Mouse (Mus musculus) ovary, postnatal 10 days (tissue): ENCODE data around the gene Filip1l.

Experiments
- DNase-seq: peaks from one replicate; pipeline ENCODE4 v3.0.0; 2022; ENCODE audit warnings: low spot score

The Filip1l gene

DNA sequence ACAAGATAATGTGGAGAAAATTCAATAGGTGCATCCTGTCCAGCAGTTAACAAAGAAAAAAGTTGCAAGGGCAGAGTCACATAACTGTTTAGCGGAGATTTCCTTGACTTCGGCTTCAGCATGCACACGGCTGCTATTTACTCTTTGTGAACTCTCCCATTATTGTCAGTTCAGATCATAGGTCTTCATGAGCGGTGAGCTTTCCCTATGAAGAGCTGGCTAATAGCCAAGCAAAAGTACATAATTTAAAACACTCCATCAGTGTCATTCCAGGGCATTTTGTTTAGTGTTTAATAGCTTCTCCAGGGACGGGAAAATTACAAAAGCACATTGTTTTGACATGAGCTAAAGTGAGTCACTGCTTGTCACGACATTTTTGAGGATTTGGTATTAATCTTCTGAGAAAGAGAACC is 179.2 kb downstream of the Filip1l start:
- no peak for DNase-seq

- DNase-seq, result no peak
Observed at GRCm38 (mm10) chr16:57534365-57534764, 181.5 kb downstream of the Filip1l start.

GRCm38 (mm10) chr16:57534811-57535210 is 181.9 kb downstream of the Filip1l start:
- no peak for DNase-seq

- DNase-seq, result no peak
Observed at GRCm38 (mm10) chr16:57536511-57536910, 183.6 kb downstream of the Filip1l start.

GRCm38 (mm10) chr16:57543243-57543642 is 190.3 kb downstream of the Filip1l start:
- DNase-seq, result no peak

DNA sequence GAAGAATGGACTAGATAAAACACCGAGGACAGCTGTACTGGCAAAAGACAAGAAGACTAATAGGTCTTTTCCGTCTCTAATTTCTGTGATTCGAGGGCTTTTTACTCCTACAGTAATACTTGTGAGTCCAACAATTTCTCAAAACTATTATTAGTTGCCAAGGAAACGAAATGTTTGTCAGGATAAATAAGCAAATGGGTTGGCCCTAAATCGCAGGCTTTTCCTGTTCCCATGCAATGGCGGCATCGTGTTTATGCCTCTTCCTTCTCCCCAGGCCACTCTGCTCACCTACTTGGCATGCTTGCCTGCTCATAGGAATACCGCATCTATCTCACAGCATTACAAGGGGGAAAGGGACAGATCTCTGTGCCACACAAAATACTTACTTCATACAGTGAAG is 191.5 kb downstream of the Filip1l start:
- no peak for DNase-seq

- no peak for DNase-seq
Observed at GRCm38 (mm10) chr16:57546355-57546754, 193.5 kb downstream of the Filip1l start.

DNA sequence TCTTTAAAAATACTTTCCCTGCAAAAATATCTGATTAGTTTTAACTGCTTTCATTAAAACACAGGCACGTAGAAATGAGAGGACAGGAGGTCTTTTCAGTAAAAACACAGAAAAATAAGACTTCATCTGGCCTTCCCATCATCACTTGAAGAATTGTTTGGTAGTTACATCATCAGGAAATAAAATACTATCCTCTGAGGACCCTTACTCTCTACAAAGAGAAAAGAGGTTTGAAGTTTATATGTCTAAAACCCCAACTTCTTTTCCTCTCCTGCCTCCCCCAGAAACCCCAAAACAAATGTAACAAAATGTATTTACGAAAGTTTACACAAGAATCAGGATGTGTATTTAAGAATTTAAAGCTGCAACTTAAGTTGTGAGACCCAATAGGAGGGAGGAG is 195.7 kb downstream of the Filip1l start:
- DNase-seq, result no peak

GRCm38 (mm10) chr16:57549061-57550037 is 196.5 kb downstream of the Filip1l start:
- peak; percentile 71 for DNase-seq

GRCm38 (mm10) chr16:57550088-57550487 is 197.2 kb downstream of the Filip1l start:
- no peak for DNase-seq

GRCm38 (mm10) chr16:57550817-57551216 is 197.9 kb downstream of the Filip1l start:
- no peak for DNase-seq

GRCm38 (mm10) chr16:57551617-57552016 is 198.7 kb downstream of the Filip1l start:
- DNase-seq, result no peak

- DNase-seq, result no peak
Observed at GRCm38 (mm10) chr16:57552709-57553108, 199.8 kb downstream of the Filip1l start.

GRCm38 (mm10) chr16:57553235-57553634 is 200.3 kb downstream of the Filip1l start:
- no peak for DNase-seq

GRCm38 (mm10) chr16:57554886-57555400 is 202.1 kb downstream of the Filip1l start:
- DNase-seq, result no peak

- no peak for DNase-seq
Observed at GRCm38 (mm10) chr16:57555667-57556066, 202.8 kb downstream of the Filip1l start.

DNA sequence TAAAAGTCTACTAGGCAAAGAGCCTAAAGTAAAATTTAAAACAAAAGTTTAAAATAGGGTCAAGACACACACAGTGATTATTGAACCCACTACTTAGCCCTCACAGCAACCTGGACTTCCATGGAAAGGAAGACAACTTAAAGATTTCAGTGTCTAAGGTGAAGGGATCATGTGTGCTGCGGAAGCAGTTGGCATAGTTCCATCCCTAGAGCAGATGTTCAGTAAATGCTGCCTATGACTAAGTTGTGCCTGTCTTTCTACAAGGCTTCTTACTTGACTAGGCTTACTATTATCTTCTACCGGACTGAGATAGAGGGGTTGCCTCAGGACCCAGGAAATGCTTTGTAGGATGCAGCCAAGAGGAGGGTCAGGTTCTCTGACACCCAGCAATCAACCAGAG is 203.4 kb downstream of the Filip1l start:
- no peak for DNase-seq

DNA sequence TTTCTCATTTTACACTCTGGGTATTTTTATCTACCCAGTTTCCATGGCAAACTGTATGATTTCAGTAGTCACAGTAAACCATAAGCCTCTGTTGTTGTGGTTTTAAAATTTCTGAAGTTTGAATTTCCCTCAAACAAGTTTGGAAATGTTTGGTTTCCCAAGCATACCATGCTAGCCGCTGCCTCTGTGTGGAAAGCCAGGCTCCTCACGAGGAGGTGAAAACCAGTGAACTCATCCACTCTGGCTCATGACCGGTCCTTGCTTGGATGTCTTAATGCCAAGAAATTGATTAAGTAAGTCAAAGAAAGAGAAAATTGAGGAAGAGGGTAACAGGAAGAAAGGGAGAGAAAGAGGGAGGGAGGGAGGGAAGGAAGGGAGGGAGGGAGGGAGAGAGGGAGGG is 205.4 kb downstream of the Filip1l start:
- DNase-seq, result no peak

GRCm38 (mm10) chr16:57560185-57560584 is 207.3 kb downstream of the Filip1l start:
- DNase-seq, result no peak

DNA sequence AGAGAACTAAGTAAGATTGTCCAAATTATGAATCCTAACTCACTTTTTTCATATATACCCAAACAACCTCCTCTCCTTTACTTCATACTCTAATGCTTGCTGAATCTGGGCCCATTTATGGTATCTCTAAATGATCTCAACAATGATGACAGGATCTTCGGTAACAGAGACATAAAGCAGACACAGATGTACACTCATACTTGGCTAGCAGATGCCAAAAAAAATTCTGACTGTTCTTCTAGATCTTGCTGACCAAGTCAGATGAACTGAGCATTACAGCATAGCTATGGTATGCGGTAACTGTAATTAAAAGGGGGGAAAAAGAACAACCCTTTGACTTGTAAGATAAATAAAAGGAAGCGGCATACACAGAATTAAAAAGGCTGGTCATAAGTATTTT is 210.6 kb downstream of the Filip1l start:
- DNase-seq, result no peak

- DNase-seq, result no peak
Observed at GRCm38 (mm10) chr16:57564807-57565206, 211.9 kb downstream of the Filip1l start.

DNA sequence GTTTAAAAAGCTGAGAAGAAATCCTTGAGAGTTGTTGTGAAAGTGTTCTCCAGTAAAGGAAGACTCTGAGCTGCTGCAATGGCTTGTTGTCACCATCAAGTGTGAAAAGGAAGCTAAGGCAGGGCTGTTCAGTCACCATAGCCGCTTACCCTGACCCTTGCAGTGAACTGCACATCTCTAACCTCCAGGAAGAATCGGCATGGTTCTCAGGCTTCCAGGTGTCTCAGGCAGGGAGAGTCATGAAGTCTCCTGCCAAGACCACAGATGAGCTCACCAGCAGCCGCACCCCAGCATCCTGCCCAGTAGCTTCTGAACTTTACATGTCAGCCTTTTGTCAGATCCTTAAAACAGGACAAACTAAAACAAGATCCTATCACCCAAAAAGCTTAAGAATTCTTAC is 213.3 kb downstream of the Filip1l start:
- DNase-seq, result no peak

DNA sequence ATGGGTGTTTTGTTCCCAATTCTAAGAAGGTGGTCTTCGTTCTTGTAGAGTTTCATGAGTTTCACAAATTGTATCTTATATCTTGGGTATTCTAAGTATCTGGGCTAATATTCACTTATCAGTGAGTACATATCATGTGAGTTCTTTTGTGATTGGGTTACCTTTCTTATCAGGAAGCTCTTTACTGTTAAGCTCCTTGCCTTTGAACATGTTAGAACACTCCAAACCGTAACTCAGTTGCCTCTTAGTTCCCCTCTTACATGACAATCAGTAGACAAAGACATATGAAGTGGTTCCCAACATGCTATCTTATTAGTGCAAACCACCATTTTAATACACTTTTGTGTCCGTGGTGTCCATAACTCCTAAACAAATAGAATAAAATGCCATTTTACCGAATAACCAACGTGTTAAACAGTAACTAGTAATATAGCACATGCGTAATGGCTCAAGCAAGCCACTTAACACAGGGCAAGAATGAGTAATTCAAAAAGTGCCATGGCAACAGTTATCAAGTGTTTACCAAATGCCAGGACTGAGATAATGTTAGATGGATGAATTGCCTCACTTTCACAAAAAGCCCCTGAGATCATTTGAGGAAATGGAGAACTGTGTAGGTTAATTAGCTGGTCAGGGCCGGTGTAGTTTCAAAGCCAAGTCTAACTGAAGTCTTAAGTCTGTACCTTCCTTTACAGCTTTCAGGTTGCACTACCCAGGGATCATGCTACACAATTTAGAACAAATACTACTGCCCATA is 215.9 kb downstream of the Filip1l start:
- no peak for DNase-seq
